Mouse (Mus musculus) testis, adult 2 months (tissue): ENCODE measurements at regions not wholly inside any gene's neighbourhood (a gene's known extent, or its start where the extent isn't known, plus 50 kb on each side); places are given as distances from the start of the nearest gene placed in this dataset.

Experiments
- CTCF ChIP-seq: fragments of 200-500 bp; IDR thresholded peaks from 2 replicates; pipeline ENCODE4 v1.5.1; 2012; ENCODE audit warnings: low read depth, mild to moderate bottlenecking, inconsistent platforms, low read length, moderate library complexity; ENCODE audit not compliant: control insufficient read depth, insufficient read depth, insufficient replicate concordance
- POLR2A ChIP-seq: fragments of 200-500 bp; IDR thresholded peaks from 2 replicates; pipeline ENCODE4 v1.6.1; 2012; ENCODE audit warnings: low read depth, mild to moderate bottlenecking, inconsistent platforms, low read length, moderate library complexity; ENCODE audit not compliant: control insufficient read depth

DNA sequence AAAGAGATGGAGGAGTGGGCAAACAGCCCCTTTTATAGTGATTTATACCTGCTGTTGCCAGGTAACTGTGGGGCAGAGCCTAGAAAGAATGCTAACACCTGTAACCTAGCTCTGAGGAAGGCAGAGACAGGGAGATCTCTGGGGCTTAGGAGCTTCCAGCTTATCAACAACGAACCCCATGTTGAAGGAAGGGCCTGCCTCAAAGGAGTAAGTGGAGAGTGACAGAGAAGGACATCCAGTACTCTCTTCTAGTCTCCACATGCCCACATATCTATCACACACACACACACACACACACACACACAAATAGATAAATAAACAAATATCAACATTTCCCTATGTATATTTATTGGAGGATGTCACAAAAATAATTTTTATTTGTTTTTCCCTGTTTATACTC is 654.6 kb downstream of the Zfp706 start:
- TF ChIP-seq CTCF (no peak), POLR2A (no peak)
